Mouse (Mus musculus) adipocyte (in vitro differentiated cells): ENCODE data around the gene Gm40193.
"Not testable (repeated sequence)": the region's sequence is repeated elsewhere in the genome, so short reads cannot be mapped to it uniquely, and the experiment has no call there.

Experiments used
- DNase-seq: peaks from one replicate; pipeline ENCODE4 v3.0.0-alpha.2; 2016; ENCODE audit warnings: low spot score

The Gm40193 gene

DNA sequence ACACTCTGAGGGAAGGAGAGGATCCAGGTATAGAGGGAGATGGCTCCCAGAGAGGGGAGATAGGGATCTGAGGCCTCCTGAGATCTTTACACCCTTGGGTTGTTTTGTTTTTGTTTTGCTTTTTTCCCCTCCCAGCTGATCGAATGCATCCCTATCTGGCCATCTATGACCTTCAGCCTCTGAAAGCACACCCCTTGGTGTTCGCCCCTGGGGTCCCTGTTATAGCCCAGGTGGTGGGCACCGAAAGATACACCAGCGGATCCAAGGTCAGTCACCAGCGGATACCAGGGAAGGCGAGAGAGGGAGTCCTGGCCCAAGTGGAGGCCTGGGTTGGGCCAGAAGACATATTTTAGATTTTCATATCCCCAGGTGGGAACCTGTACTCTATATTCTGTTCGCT is 8.2 kb upstream of the Gm40193 start:
- DNase-seq = no peak

DNA sequence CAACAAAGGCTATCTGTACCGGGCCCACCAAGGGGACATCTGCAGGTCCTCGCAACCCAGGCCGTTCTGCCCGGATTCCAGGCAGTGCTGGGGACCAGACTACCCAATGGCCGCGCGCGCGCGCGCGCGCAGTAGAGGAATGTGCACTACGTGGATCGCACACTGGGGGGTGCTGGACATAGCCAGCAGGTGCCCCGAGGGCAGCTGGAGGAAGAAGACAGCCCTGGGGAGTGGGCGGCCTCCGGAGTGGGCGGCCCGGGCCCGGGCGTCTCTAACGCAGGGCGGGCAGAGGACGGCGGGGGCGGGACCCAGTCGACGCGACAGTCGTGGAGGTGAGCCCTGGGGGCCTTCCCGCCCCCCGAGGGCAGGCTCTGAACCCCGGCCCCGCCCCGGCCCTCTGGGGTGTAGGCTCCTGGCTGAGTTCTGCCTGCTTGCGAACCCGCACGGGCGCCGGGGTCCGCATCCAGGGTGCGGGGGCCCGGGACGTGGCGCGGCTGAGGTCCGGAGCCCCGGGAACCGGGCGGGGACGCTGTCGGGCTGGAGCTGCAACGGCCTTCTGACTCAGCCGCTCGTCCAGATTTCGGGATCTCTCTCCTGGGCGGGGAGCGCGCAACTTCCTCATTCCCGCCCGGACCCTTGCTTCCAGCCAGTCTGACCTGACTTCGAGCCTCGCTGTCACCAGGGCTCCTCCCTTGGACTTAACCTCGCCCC is 7.3 kb upstream of the Gm40193 start, which contains the start of gene Pld2:
Gene Pld2 (plus strand): TSS at position 188 of the 711 bp plus-strand sequence.
- peak; percentile 89 for DNase-seq

DNA sequence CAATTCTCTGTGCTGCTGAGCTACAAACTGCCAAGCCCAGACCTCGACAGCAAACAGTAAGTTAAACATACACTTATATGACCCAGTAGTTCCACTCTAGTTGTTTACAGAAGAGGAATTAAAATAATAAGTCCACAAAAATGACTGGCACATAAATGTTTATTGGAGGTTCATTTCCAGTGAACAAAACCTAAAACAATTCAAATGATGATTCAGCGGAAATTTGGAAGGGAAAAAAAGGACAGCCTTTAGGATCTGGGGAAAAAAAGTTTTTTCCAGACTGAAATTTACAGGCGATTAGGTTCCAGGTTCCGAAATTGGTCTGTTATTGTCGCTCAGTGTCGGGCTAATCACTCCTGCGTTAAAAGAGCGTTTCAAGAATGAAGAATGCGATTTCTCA is 6.7 kb upstream of the Gm40193 start:
- no peak for DNase-seq

DNA sequence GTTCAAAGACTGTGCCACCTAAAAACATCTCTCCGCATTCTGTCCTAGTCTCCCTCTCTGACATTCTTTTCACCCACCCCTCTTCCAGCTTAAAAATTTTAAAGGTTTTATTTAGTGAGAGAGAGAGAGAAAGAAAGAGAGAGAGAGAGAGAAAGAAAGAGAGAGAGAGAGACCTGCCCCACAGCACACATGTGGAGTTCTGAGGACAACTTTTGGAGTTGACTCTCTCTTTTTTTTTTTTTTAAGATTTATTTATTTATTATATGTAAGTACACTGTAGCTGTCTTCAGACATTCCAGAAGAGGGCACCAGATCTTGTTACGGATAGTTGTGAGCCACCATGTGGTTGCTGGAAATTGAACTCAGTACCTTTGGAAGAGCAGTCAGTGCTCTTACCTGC is 1.7 kb downstream of the Gm40193 start:
- DNase-seq = not testable (repeated sequence)

DNA sequence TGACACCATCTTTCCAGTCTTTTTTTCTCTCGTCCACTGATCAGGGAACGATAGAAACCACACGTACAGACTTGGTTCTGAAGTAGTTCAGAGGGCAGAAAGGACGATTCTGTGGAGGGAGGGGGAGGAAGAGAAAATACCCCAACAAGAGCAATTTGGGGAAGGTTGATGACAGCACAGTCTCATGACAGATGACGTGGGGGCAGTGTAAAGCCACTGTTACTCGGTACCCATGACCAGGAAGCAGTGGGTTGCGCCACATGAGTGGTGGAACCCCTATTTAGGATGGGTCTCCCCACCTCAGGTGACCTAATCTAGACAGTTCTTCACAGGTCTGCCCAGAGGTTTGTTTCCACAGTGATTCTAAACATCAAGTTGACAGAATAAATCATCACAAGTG is 4.1 kb downstream of the Gm40193 start:
- no peak for DNase-seq

DNA sequence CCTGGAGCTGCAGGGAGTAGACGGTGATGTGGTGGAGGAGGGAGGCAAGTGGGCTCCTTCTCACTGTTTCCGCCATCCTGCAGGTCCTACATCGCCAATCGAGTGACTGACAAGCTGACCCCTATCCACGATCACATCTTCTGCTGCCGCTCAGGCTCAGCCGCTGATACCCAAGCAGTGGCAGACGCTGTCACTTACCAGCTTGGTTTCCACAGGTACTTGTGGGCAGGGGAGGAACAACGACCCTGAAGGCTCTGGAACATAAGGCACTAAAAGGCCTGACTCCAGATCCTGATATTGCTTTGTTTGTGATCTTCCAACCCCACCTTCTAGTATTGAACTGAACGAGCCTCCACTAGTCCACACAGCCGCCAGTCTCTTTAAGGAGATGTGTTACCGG is 6.5 kb downstream of the Gm40193 start:
- DNase-seq = no peak

DNA sequence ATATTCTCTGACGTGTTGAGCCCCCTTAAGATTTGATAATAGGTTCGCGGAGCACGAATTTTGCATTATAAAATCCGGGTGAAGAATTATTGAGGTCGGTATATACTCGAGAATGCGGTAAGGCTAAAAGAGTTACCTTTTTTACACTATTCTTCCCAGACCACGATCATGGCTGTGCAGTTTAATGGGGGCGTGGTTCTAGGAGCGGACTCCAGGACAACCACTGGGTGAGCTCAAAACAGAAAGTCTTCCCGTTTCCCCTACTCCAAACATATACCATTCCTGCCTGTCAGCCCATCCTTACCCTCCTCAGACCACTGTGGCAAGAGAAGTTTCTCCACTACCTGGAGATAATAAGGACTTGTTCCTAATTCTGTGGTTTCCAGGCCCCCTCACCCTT is 7.0 kb downstream of the Gm40193 start:
- DNase-seq = no peak

DNA sequence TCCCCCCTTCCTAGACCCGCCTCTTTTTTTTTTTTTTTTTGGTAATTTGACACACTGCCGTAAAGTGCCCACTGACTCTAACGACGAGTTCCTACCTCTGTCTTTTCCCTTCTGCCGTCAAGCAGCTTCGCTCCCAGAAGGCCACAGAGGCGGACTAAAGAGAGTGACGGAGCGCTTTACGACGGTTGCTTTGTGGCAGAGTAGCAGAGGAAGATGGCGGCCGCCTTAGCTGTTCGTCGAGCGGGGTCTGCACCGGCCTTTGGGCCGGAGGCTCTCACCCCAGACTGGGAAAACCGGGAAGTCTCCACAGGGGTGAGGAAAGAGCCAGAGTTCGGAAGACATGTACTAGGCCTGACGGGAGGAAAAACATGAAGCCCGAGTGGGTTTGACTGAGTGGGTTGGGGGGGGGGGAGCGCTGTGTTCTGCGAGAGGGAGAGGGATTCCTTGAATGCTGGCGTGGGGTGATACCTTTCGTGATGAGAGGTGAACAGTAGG is 7.5 kb downstream of the Gm40193 start, which contains the start of gene Psmb6:
Gene Psmb6 (plus strand): TSS at position 184 of the 495 bp plus-strand sequence.
- DNase-seq = peak; percentile 97

DNA sequence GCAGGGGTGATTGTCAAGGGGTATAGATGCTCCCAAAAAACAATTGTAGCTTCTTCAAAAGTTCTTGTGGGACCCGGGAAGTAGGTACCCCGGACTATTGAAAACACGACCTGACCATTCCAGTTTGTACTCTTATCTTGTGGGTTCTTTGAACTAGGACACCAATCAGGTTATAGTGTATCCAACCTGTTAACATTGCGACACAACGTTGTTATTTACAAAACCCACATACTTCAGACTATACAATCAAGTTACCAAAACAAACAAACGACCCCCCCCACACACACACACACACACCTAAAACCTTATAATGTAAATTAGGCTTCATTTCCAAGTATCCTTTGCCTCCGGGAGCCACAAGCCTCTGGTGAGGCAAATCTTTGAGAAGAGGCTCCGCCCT is 8.0 kb downstream of the Gm40193 start:
- DNase-seq = no peak

DNA sequence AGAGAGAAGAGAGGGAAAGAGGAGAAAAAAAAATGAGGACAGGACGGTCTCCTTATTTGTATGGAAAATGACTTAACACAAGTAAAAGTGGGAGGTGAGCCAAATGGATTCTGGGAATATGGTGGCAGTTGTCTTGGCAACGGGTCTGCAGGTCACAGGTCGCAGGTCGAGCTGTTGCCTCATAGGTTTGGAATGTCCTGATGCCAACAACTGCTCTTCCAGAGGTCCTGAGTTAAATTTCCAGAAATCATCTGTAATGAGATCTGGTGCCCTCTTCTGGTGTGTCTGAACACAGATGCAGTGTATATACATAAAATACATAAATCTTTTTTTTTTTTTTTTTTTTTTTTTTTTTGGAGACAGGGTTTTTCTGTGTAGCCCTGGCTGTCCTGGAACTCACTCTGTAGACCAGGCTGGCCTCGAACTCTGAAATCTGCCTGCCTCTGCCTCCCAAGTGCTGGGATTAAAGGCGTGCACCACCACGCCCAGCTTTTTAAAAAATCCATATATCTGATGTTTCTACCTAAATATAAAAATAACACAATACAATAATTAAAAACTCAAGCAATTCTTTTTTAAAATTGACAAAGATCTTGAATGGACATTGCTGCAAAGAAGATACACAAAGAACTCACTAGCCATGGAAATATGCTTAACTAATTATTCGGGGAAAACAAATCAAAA is 9.3 kb downstream of the Gm40193 start:
- peak; percentile 77 for DNase-seq

DNA sequence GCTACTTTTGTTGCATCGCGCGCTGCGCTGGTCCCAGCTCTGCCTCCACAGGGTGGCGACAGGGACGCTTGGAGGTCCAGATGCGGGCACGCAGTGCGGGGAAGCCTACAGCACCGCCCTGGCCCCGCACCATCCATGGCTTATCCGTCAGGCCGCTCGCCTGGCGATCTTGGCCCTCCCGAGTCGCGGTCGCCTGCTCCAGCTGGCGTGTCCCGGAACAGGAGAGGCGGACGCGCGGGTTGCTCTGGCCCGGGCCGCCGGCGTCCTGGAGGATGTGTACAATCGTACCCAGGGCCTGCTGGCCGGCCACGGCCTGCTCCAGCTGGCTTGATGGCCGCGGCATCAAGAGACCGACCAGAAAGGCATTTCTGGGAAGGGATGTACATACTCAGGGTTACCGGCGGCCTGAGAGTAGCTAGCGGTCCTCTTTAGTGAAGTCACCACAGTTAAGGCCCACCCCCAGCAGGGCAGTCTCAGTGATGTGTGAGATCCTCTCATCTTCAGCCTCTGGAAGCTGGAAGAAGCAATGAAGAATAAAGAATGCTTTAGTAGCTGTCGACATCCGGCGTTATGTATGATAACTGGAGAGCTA is 12.5 kb downstream of the Gm40193 start:
- DNase-seq = no peak

DNA sequence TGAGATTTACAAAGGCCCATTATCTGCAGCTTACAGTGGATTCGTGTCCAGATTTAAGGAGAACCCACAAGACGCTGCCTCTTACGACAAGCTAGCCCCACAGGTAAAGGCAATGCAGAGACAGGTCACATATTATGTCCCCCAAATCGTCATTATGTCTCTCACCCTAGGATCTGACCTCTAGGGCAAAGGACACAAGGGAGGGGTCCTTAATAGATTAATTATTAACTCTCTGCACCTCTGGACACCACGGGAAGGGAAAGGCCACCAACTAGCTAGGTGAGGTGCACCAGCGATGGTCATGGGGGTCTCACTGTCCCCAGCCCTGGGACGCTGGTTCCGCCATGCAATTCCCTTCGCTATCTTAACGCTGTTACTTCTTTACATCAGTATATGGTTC is 13.8 kb downstream of the Gm40193 start, which contains the start of gene Gltpd2:
Gene Gltpd2 (plus strand): TSS at position 274 of the 400 bp plus-strand sequence.
- no peak for DNase-seq

DNA sequence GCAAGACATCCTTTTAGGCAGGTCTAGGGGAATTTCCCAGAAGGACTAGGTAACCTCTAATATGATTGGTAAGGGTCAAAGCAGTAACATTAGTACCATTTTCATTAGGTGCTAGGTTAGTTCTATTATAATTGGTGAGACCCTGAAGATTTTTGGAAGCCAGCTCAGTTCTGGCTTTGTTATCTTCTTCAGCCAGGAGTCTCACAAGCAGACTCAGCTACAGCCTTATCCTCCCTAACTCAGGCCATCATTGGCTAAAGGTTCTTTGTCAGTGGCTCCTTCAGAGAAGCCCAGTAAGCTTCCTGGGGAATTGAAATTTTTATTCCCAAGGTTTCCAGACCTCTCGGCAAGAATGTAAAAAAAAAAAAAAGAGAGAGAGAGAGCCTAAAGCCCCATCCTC is 14.3 kb downstream of the Gm40193 start:
- DNase-seq = no peak

DNA sequence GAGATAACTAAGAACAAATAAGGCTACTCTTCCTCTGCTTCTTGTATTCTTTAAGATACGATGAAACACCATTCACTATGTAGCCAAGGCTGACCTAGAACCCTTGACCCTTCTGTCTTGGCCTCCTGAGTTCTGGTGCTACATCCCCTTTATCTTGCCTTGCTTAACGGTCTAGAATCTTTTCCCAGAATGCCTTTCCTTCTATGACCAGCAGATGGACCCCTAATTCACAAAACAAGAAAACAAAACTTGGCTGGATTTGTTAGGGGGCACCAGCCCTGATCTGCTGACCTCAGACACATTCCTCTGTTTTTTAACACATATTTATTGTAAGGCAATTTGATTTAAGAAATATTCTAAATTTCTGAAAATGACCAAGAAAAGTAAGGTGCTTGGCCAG is 16.4 kb downstream of the Gm40193 start:
- DNase-seq = peak; percentile 63

DNA sequence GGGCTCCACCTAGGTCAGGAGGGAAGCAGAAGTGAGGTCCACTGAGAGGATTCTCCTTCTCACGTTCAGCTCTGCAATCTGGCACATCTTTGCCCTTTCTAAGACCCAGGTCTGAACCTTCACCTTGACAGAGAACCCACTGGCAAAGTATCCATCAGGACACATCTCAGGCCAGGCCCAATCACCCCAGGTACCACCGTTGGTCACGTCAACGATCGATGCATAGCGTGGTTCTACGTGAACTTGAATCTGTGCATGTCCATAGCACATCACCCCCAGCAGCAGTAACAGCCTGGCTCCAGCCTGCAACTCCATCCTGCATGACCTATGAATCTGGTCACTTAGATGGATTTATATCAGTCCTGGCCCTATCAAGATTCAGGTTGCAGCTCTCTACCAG is 18.5 kb downstream of the Gm40193 start, which contains the start of gene Vmo1:
Gene Vmo1 (minus strand): TSS at position 329 of the 400 bp plus-strand sequence.
- DNase-seq = no peak

DNA sequence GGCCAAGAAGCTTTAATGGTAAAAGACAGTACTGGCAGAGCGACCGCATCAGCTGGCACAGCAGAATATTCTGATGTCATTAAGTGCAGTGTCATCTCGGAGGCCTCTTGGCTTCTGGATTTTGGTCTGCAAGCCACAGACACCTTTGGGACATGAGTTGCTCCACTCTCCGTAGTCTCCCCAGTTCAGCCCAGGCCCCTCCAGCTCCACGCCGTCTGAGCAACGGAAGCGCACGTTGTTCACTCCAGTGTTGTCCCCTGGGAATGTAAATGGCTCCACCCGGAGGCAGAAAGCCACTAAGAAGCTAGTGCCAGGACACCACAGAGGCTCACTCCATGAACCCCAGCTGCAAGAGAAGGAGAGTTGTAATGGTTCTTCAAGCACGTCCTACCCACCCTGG is 19.2 kb downstream of the Gm40193 start:
- no peak for DNase-seq

DNA sequence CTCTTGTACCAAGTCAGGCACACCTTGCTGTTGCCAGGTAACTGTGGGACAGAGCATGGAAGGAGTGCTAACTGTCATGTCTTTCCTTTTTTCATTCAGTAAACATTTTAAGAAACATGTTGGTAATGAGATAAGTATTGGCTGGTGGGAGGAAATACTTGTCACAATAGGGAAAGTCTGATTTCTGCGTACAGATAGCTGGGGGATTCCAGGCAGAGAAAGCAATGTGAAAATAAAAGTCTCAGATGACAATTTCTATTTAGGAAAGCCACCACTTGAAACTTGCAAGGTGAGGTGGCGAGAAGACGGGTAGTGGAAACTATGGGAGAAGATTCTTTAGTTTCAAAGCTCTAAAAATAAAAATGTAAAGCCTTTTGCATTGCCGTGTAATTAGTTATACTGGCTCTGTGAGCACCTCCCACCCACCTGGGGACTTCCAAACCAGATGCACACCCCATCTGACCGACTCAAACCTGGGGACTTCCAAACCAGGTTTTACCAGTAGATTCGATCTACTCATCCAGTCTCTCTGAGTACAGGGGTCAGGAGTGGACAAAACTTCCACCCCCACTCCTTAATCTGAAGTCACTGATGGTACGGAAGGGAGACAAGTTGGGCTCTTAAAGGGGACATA is 19.9 kb downstream of the Gm40193 start:
- DNase-seq = no peak

DNA sequence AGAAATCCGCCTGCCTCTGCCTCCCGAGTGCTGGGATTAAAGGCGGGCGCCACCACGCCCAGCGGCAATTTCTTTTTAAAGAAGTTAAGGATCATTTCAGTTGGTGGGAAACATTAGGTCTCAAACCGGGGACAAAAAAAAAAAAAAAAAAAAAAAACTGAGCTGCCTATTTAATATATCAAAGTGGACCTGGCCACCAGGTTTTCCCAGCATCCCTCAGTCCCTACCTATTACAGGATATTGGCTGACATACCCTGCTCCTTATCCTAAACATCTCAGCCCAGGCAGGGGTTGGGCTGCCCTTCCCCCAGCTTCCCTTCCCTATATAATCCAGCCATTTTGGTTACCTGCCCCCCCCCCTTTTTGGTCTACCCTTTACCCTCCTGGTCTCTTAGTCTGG is 20.9 kb downstream of the Gm40193 start:
- no peak for DNase-seq

DNA sequence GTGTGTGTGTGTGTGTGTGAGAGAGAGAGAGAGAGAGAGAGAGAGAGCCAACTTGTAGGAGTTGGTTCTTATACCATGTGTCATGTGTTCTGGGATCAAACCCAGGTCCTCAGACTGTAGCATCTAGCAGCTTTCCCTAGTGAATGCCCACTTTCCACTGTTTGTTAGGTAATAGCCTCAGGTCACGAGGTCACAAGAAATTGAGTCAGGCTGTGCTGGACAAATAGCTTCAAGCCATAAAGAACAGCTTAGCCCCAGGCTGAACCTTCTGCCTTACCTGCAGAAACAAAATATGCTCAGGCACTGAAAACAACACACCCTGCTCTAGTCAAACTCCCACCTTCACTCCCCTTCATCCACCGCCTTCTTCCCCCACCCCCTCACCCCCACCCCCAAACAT is 21.5 kb downstream of the Gm40193 start:
- peak; percentile 27 for DNase-seq

DNA sequence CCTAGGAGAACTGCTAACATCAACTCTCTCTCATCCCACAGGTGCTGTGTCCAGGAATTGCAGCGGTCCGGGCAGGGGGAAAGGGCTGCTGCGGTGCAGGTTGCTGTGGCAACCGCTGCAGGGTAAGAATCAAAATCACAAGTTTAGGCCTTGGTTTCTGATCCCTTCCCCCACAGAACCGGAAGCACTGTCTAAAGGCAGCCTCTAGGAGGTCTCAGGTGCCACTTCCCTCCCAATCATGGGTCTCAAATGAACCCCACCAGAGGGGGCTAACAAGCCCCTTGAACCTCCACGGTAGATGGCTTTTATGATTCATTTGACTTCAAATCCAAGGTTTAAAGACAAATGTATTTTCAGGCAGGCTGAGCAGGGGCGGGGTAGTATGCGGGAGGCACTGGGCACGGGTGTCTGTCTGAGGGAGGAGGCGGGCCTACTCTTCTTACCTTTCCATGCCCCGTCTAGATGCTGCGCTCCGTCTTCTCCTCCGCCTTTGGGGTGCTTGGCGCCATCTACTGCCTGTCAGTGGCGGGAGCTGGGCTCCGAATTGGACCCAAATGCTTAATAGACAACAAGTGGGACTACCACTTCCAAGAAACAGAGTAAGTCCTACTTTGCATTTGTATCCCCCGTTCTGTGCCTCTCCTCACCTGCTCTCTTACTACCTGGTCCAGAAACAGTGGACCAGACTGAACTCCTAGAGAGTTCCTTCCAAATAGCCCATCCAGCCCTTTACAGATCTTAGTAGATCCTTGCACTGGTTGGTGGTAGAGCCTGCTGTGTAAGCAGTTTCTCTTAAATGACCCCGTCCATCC is 22.8 kb downstream of the Gm40193 start:
- no peak for DNase-seq

DNA sequence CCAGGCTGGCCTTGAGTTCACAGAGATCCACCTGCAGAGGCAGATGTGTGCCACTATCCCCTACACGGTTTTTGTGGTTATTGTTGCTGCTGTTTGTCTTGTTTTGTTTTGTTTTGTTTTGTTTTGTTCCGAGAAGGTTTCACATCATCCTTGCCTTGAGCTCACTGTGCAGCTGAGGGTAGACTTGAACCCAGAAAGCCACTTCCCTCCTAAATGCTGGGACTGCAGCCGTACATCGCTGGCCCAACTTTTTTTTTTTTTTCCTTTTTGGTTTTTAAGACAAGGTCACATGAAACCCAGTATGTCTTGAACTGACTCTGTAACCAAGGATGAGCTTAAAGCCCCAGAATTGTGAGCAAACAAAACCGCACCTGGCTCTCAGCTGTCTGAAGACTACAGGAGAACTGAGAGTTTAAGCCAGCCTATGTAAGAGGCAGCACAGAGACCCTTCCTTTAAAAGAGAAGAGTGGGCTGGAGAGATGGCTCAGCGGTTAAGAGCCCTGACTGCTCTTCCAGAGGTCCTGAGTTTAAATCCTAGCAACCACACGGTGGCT is 25.7 kb downstream of the Gm40193 start:
- no peak for DNase-seq
